Mouse (Mus musculus) MEL (cell line): ENCODE results near the gene Acvrl1. TPM values are rescaled to one million over a fixed set of nuclear protein-coding genes. Genes with fewer than 3 reads are reported as not detected.

Experiments
- DNase-seq: peaks from one replicate; pipeline ENCODE4 v3.0.0; 2011; ENCODE audit warnings: low read depth, low spot score
- H3K27ac ChIP-seq: 2 replicates; pipeline ENCODE4 v1.5.1; 2012; ENCODE audit warnings: low read depth, mild to moderate bottlenecking, control low read depth, low read length, moderate library complexity; ENCODE audit not compliant: control insufficient read depth
- H3K27me3 ChIP-seq, 2 experiments: fragments of 150-350 bp in 1 of 2; sonication (generic) in 1 of 2; 2 replicates each; pipeline ENCODE4 v1.6.1; 2012; ENCODE audit warnings: low read length in 2 of 2, mild to moderate bottlenecking in 2 of 2, improper control_type of control experiment in 1 of 2, moderate library complexity in 1 of 2; ENCODE audit not compliant: insufficient read depth in 2 of 2, control insufficient read depth in 1 of 2
- H3K36me3 ChIP-seq, 2 experiments: 2 replicates each; pipeline ENCODE4 v1.6.1; 2012 to 2014; ENCODE audit warnings: low read length in 2 of 2, improper control_type of control experiment in 1 of 2, inconsistent platforms in 1 of 2, mild to moderate bottlenecking in 1 of 2; ENCODE audit not compliant: insufficient read depth in 2 of 2, control insufficient read depth in 1 of 2
- H3K4me1 ChIP-seq, 2 experiments: fragments of 150-350 bp in 1 of 2; sonication (generic) in 1 of 2; 2 replicates each; pipeline ENCODE4 v1.6.1; 2012; ENCODE audit warnings: low read length in 2 of 2, improper control_type of control experiment in 1 of 2, mild to moderate bottlenecking in 1 of 2; ENCODE audit not compliant: insufficient read depth in 2 of 2, control insufficient read depth in 1 of 2
- H3K4me3 ChIP-seq, 2 experiments: fragments of 150-350 bp in 1 of 2; sonication (generic) in 1 of 2; 2 replicates each; pipeline ENCODE4 v1.5.1; 2012; ENCODE audit warnings: low read depth in 2 of 2, low read length in 2 of 2, mild to moderate bottlenecking in 2 of 2, moderate library complexity in 2 of 2, control low read depth in 1 of 2, improper control_type of control experiment in 1 of 2; ENCODE audit not compliant: control insufficient read depth in 1 of 2, insufficient read depth in 1 of 2
- H3K79me2 ChIP-seq: 2 replicates; pipeline ENCODE4 v1.6.1; 2012; ENCODE audit warnings: mild to moderate bottlenecking, low read length, moderate library complexity; ENCODE audit not compliant: control insufficient read depth, poor library complexity, insufficient read depth
- H3K9ac ChIP-seq: 2 replicates; pipeline ENCODE4 v1.6.1; 2012; ENCODE audit warnings: low read depth, mild to moderate bottlenecking, control low read depth, low read length, moderate library complexity; ENCODE audit not compliant: control insufficient read depth, poor library complexity, severe bottlenecking
- H3K9me3 ChIP-seq: fragments of 150-350 bp; sonication (generic); replicated peaks from 2 replicates; pipeline ENCODE4 v1.6.1; 2012; ENCODE audit warnings: mild to moderate bottlenecking, low read length, improper control_type of control experiment, moderate library complexity; ENCODE audit not compliant: insufficient read depth
- BHLHE40 ChIP-seq: IDR thresholded peaks from 2 replicates; pipeline ENCODE4 v1.6.1; 2012; ENCODE audit warnings: low read depth, mild to moderate bottlenecking, inconsistent platforms, low read length, improper control_type of control experiment, borderline replicate concordance
- CHD1 ChIP-seq: IDR thresholded peaks from 2 replicates; pipeline ENCODE4 v1.6.1; 2012; ENCODE audit warnings: low read depth, mild to moderate bottlenecking, inconsistent platforms, low read length, improper control_type of control experiment
- CHD2 ChIP-seq: IDR thresholded peaks from 2 replicates; pipeline ENCODE4 v1.6.1; 2011; ENCODE audit warnings: low read length, improper control_type of control experiment
- CTCF ChIP-seq, 3 experiments: IDR thresholded peaks in 2 of 3; conservative IDR thresholded peaks in 1 of 3; 2 replicates each; pipeline ENCODE4 v1.5.1; 2011 to 2012; ENCODE audit warnings: low read length in 3 of 3, low read depth in 2 of 3, mild to moderate bottlenecking in 2 of 3, improper control_type of control experiment in 1 of 3, inconsistent platforms in 1 of 3, mixed read lengths in 1 of 3, moderate library complexity in 1 of 3; ENCODE audit not compliant: control insufficient read depth in 1 of 3, insufficient read depth in 1 of 3, poor library complexity in 1 of 3, severe bottlenecking in 1 of 3
- E2F4 ChIP-seq: IDR thresholded peaks from 2 replicates; pipeline ENCODE4 v1.6.1; 2011; ENCODE audit warnings: low read depth, low read length, improper control_type of control experiment, borderline replicate concordance
- EP300 ChIP-seq, 2 experiments: IDR thresholded peaks; 2 replicates each; pipeline ENCODE4 v1.6.1; 2011; ENCODE audit warnings: improper control_type of control experiment in 2 of 2, low read length in 2 of 2, low read depth in 1 of 2, mild to moderate bottlenecking in 1 of 2
- ETS1 ChIP-seq: IDR thresholded peaks from 2 replicates; pipeline ENCODE4 v1.6.1; 2012; ENCODE audit warnings: low read depth, mild to moderate bottlenecking, inconsistent platforms, low read length, improper control_type of control experiment, moderate library complexity
- GABPA ChIP-seq: IDR thresholded peaks from 2 replicates; pipeline ENCODE4 v1.6.1; 2012; ENCODE audit warnings: low read depth, mild to moderate bottlenecking, inconsistent platforms, low read length, improper control_type of control experiment, moderate library complexity
- GATA1 ChIP-seq: IDR thresholded peaks from 2 replicates; pipeline ENCODE4 v1.6.1; 2011; ENCODE audit warnings: low read depth, low read length, improper control_type of control experiment
- HCFC1 ChIP-seq: IDR thresholded peaks from 2 replicates; pipeline ENCODE4 v1.6.1; 2012; ENCODE audit warnings: low read depth, mild to moderate bottlenecking, inconsistent platforms, low read length, improper control_type of control experiment, moderate library complexity
- JUND ChIP-seq: IDR thresholded peaks from 2 replicates; pipeline ENCODE4 v1.6.1; 2011; ENCODE audit warnings: low read depth, mild to moderate bottlenecking, improper control_type of control experiment, low read length
- KAT2A ChIP-seq: conservative IDR thresholded peaks from 2 replicates; pipeline ENCODE4 v1.6.1; 2012; ENCODE audit warnings: low read depth, low read length, improper control_type of control experiment, inconsistent platforms
- MAFK ChIP-seq: IDR thresholded peaks from 2 replicates; pipeline ENCODE4 v1.6.1; 2011; ENCODE audit warnings: low read depth, mild to moderate bottlenecking, low read length, improper control_type of control experiment, borderline replicate concordance
- MAX ChIP-seq: IDR thresholded peaks from 2 replicates; pipeline ENCODE4 v1.6.1; 2011; ENCODE audit warnings: low read length, improper control_type of control experiment
- MAZ ChIP-seq: IDR thresholded peaks from 2 replicates; pipeline ENCODE4 v1.6.1; 2012; ENCODE audit warnings: low read depth, mild to moderate bottlenecking, inconsistent platforms, low read length, improper control_type of control experiment
- MEF2A ChIP-seq: IDR thresholded peaks from 2 replicates; pipeline ENCODE4 v1.6.1; 2014; ENCODE audit warnings: low read depth, mild to moderate bottlenecking, inconsistent platforms, low read length, improper control_type of control experiment; ENCODE audit not compliant: poor library complexity, insufficient replicate concordance, severe bottlenecking; ENCODE audit errors: extremely low read depth
- MXI1 ChIP-seq: IDR thresholded peaks from 2 replicates; pipeline ENCODE4 v1.6.1; 2011; ENCODE audit warnings: mild to moderate bottlenecking, low read depth, low read length, improper control_type of control experiment
- MYB ChIP-seq: IDR thresholded peaks from 2 replicates; pipeline ENCODE4 v1.6.1; 2011; ENCODE audit warnings: mild to moderate bottlenecking, low read depth, low read length, improper control_type of control experiment
- MYC ChIP-seq: IDR thresholded peaks from 2 replicates; pipeline ENCODE4 v1.6.1; 2011; ENCODE audit warnings: low read depth, mild to moderate bottlenecking, low read length, improper control_type of control experiment, moderate library complexity
- NELFE ChIP-seq: IDR thresholded peaks from 2 replicates; pipeline ENCODE4 v1.6.1; 2011; ENCODE audit warnings: low read depth, low read length, improper control_type of control experiment
- NRF1 ChIP-seq: IDR thresholded peaks from 2 replicates; pipeline ENCODE4 v1.6.1; 2014; ENCODE audit warnings: low read depth, mild to moderate bottlenecking, inconsistent platforms, low read length, improper control_type of control experiment, moderate library complexity; ENCODE audit not compliant: poor library complexity, insufficient read depth, severe bottlenecking
- POLR2A ChIP-seq, 2 experiments: IDR thresholded peaks; 2 replicates each; pipeline ENCODE4 v1.6.1; 2011 to 2012; ENCODE audit warnings: low read length in 2 of 2, mild to moderate bottlenecking in 2 of 2, control low read depth in 1 of 2, improper control_type of control experiment in 1 of 2, low read depth in 1 of 2, moderate library complexity in 1 of 2; ENCODE audit not compliant: control insufficient read depth in 1 of 2, insufficient read depth in 1 of 2, poor library complexity in 1 of 2
- POLR2AphosphoS2 ChIP-seq: IDR thresholded peaks from 2 replicates; pipeline ENCODE4 v1.6.1; 2011; ENCODE audit warnings: low read length, improper control_type of control experiment
- POLR2AphosphoS5 ChIP-seq: IDR thresholded peaks from 2 replicates; pipeline ENCODE4 v1.6.1; 2012; ENCODE audit warnings: low read depth, borderline replicate concordance, mild to moderate bottlenecking, inconsistent platforms, low read length, moderate library complexity, mixed read lengths
- RAD21 ChIP-seq: IDR thresholded peaks from 2 replicates; pipeline ENCODE4 v1.6.1; 2011; ENCODE audit warnings: mild to moderate bottlenecking, low read depth, low read length, improper control_type of control experiment
- RCOR1 ChIP-seq: IDR thresholded peaks from 2 replicates; pipeline ENCODE4 v1.6.1; 2012; ENCODE audit warnings: low read depth, mild to moderate bottlenecking, inconsistent platforms, low read length, improper control_type of control experiment
- SIN3A ChIP-seq: IDR thresholded peaks from 2 replicates; pipeline ENCODE4 v1.6.1; 2012; ENCODE audit warnings: low read length, improper control_type of control experiment, inconsistent platforms
- SMC3 ChIP-seq: IDR thresholded peaks from 2 replicates; pipeline ENCODE4 v1.6.1; 2011; ENCODE audit warnings: low read depth, low read length, improper control_type of control experiment
- TAL1 ChIP-seq: IDR thresholded peaks from 2 replicates; pipeline ENCODE4 v1.6.1; 2012; ENCODE audit warnings: mild to moderate bottlenecking, inconsistent platforms, low read length, moderate library complexity, mixed read lengths
- TBP ChIP-seq: IDR thresholded peaks from 2 replicates; pipeline ENCODE4 v1.8.0; 2011; ENCODE audit warnings: low read depth, low read length, improper control_type of control experiment
- TCF12 ChIP-seq: IDR thresholded peaks from 2 replicates; pipeline ENCODE4 v1.6.1; 2014; ENCODE audit warnings: low read depth, mild to moderate bottlenecking, inconsistent platforms, low read length, improper control_type of control experiment, moderate library complexity
- UBTF ChIP-seq: IDR thresholded peaks from 2 replicates; pipeline ENCODE4 v1.6.1; 2012; ENCODE audit warnings: low read depth, mild to moderate bottlenecking, inconsistent platforms, low read length, improper control_type of control experiment, moderate library complexity, borderline replicate concordance; ENCODE audit not compliant: insufficient read depth
- USF1 ChIP-seq: IDR thresholded peaks from 2 replicates; pipeline ENCODE4 v1.6.1; 2014; ENCODE audit warnings: low read depth, mild to moderate bottlenecking, inconsistent platforms, low read length, improper control_type of control experiment, moderate library complexity
- USF2 ChIP-seq, 2 experiments: IDR thresholded peaks; 2 replicates each; pipeline ENCODE4 v1.6.1; 2011 to 2012; ENCODE audit warnings: improper control_type of control experiment in 2 of 2, low read length in 2 of 2, borderline replicate concordance in 1 of 2, inconsistent platforms in 1 of 2, low read depth in 1 of 2, mild to moderate bottlenecking in 1 of 2; ENCODE audit not compliant: insufficient read depth in 1 of 2
- ZC3H11A ChIP-seq: IDR thresholded peaks from 2 replicates; pipeline ENCODE4 v1.6.1; 2012; ENCODE audit warnings: low read depth, mild to moderate bottlenecking, inconsistent platforms, low read length, improper control_type of control experiment
- ZKSCAN1 ChIP-seq: IDR thresholded peaks from 2 replicates; pipeline ENCODE4 v1.6.1; 2012; ENCODE audit warnings: low read depth, mild to moderate bottlenecking, inconsistent platforms, low read length, improper control_type of control experiment, moderate library complexity
- ZNF384 ChIP-seq: IDR thresholded peaks from 2 replicates; pipeline ENCODE4 v1.6.1; 2012; ENCODE audit warnings: low read depth, mild to moderate bottlenecking, inconsistent platforms, low read length, improper control_type of control experiment
- polyA plus RNA-seq, 2 experiments: library from polyadenylated mRNA; stranded (reverse) in 1 of 2; unstranded in 1 of 2; fragments of >175 nt in 1 of 2; fragments of >200 nt in 1 of 2; gene quantifications; 2 replicates each; pipeline versions ENCODE4 v1.2.1 to v1.2.4; 2012; ENCODE audit warnings: low replicate concordance in 2 of 2, low read depth in 1 of 2; ENCODE audit not compliant: insufficient read length in 2 of 2, insufficient read depth in 1 of 2, missing spikeins in 1 of 2
- total RNA-seq: library from RNA; depleted of rRNA; stranded (reverse); fragments of 300-350 nt; gene quantifications from 2 replicates; pipeline ENCODE4 v1.2.3, GENCODE M21; 2012

Gene Acvrl1
- total and polyA plus RNA-seq, 3 experiments: 0.08 to 0.18 TPM; not detected in 1

DNA sequence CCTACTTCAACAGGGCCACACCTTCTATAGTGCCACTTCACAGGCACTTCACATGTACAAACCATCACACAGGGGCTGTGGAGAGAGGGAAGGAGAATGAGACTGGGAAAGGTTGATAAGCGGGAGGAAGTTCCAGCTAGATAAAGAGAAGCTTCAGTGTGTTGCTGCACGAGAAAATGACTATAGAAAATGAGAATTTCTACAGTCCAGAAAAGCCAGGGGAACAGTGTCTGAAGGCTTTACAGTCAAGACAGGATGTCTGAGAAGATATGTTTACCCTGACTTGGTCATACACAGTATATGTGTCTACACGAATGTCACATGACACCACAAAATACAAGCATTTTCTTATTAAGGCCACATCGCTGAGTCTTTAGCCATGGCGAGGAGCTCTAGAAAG is 41.6 kb downstream of the Acvrl1 start:
- DNase-seq: peak; percentile 91
- H3K4me1 ChIP-seq: peaks cover 46 to 48% of the 10 kb centered on the region in 2 experiments
- peak overlapping the region; percentile 96 for H3K27ac ChIP-seq
- H3K4me3 ChIP-seq: peak overlapping the region; percentile 16 to 25
- no peaks in the 10 kb centered on the region for H3K27me3 ChIP-seq
- no peaks in the 10 kb centered on the region for H3K9me3 ChIP-seq
- peaks cover 0 to 63% of the 10 kb centered on the region in 2 experiments; a peak in 2 of 4 replicates for H3K36me3 ChIP-seq
- H3K9ac ChIP-seq: peak overlapping the region; percentile 52
- peaks cover 11% of the 10 kb centered on the region for H3K79me2 ChIP-seq
- TF ChIP-seq POLR2AphosphoS2 (no peak), TBP (peak; percentile 76), CTCF (IDR thresholded peaks at IDR 0.05 in 2 of 3, conservative IDR thresholded peaks at IDR 0.05 in 1 of 3; ENCODE audit: control insufficient read depth in 1 of 3, insufficient read depth in 1 of 3, low read depth in 2 of 3, low read length in 3 of 3, poor library complexity in 1 of 3, severe bottlenecking in 1 of 3) (no peak), POLR2A (IDR thresholded peaks at IDR 0.05; ENCODE audit: control insufficient read depth in 1 of 2, insufficient read depth in 1 of 2, low read depth in 1 of 2, low read length in 2 of 2, poor library complexity in 1 of 2) (peak in 1 of 2 experiments; percentile 52; a peak in 1 of 4 replicates), ZNF384 (peak; percentile 52; the same call in 1 of the 2 replicates), RCOR1 (peak; percentile 92), TCF12 (peak; percentile 92), GATA1 (peak; percentile 98), ZC3H11A (no peak), MEF2A (0 out of 2 replicates have a peak, but pooled peaks have one; percentile 46), MYB (0 out of 2 replicates have a peak, but pooled peaks have one; percentile 17), POLR2AphosphoS5 (no peak), MAX (peak; percentile 83), CHD1 (0 out of 2 replicates have a peak, but pooled peaks have one; percentile 21), NRF1 (no peak), RAD21 (no peak), MAFK (peak; percentile 58; the same call in 1 of the 2 replicates), USF2 (IDR thresholded peaks at IDR 0.05; ENCODE audit: borderline replicate concordance in 1 of 2, insufficient read depth in 1 of 2, low read depth in 1 of 2, low read length in 2 of 2) (peak in 1 of 2 experiments; percentile 6; a peak in 1 of 4 replicates), TAL1 (peak; percentile 89), CHD2 (no peak), E2F4 (no peak), KAT2A (0 out of 2 replicates have a peak, but pooled peaks have one; percentile 31), BHLHE40 (peak; percentile 93), ETS1 (peak; percentile 92), JUND (peak; percentile 84), NELFE (no peak; the same call in 1 of the 2 replicates), SMC3 (no peak), EP300 (IDR thresholded peaks at IDR 0.05; ENCODE audit: low read depth in 1 of 2, low read length in 2 of 2) (peak; percentile 96 to 98), MAZ (peak; percentile 90; the same call in 1 of the 2 replicates), MYC (peak; percentile 93; the same call in 1 of the 2 replicates), MXI1 (peak; percentile 64; the same call in 1 of the 2 replicates), ZKSCAN1 (peak; percentile 59; the same call in 1 of the 2 replicates), GABPA (no peak), USF1 (peak; percentile 76), HCFC1 (peak; percentile 73), SIN3A (peak; percentile 84), UBTF (no peak)
